Mouse (Mus musculus): ENCODE measurements around the gene Chil1. TPM values are rescaled to one million over a fixed set of nuclear protein-coding genes. Genes with fewer than 3 reads are reported as not detected.

The Chil1 gene
- polyA plus RNA-seq, 1 experiment from 2014 or later: 2.5 TPM

GRCm38 (mm10) chr1:134198197-134198995 is 16.4 kb downstream of the Chil1 start:
- Histone ChIP-seq H3K9ac (no peak overlapping the region), H3K36me3 (no peaks in the 10 kb centered on the region), H3K4me1 (peaks cover 7% of the 10 kb centered on the region), H3K4me2 (replicated peaks) (no peak overlapping the region), H3K27ac (no peak overlapping the region), H3K4me3 (no peak overlapping the region), H3K27me3 (replicated peaks) (no peaks in the 10 kb centered on the region), H3K9me3 (no peaks in the 10 kb centered on the region)
- ATAC-seq (ENCODE audit: low FRiP score, low read depth): no peak
- WGBS: 87% methylated on average over 12 of the region's 12 CpGs

DNA sequence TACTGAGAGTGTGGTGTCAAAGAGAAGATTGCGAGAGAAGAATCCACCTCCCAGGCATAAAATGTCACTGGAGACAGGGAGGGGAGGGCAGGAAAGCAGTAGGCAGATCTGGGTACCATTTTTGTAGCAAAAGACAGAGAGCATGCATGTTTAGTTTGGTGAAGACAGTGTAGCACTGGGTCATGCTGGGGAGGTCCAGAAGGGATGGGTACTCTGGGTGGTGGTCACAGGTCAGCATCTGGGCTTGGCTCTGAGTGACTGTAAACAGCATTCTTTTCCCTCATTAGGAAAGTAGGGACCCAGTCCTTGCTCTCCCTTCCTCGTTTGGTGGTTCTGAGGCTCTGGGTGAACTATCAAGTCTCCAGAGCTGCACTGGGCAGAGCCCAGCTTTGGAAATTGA is 18.5 kb downstream of the Chil1 start:
- Histone ChIP-seq H3K9ac (no peak overlapping the region), H3K27ac (no peak overlapping the region), H3K27me3 (replicated peaks) (no peaks in the 10 kb centered on the region), H3K4me3 (no peak overlapping the region), H3K9me3 (no peaks in the 10 kb centered on the region), H3K36me3 (no peaks in the 10 kb centered on the region), H3K4me2 (replicated peaks) (no peak overlapping the region), H3K4me1 (peaks cover 3% of the 10 kb centered on the region; the same call in 1 of the 2 replicates)
- ATAC-seq (ENCODE audit: low FRiP score, low read depth): no peak
- WGBS: 53% methylated on average over 2 of the region's 2 CpGs

DNA sequence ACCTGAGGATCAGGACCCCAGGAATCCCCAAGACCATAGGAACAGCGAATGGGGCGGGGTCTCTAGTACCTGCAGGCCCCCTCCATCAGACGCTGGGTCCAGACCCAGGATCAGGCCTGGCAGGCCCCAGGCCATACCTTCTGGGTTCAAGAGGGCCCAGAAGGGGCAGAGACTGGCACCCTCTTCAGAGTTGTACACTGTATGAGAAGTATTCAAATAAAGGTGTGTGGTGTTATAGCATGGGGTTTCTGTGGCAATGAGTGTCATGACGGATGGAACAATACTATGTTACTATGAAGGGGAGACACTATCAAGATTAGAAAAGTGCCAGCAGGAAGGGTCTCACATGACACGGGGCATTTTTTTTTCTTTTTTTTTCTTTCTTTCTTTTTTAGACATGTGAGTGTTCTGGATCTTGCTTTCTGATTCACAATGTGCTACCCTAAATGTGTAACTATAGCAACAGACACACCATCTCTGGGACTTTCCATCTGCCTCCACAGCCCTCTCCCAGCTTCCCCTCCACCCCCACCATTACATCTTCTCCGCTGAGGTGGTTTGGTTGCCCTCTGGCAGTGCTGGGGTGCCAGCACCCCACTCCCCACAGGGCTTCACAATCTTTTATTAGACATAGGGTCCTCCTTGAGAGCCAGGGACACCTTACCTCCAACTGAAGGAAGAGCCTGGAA is 19.2 kb downstream of the Chil1 start:
- Histone ChIP-seq H3K27me3 (replicated peaks) (no peaks in the 10 kb centered on the region), H3K27ac (no peak overlapping the region), H3K4me1 (no peaks in the 10 kb centered on the region), H3K4me2 (replicated peaks) (no peak overlapping the region), H3K4me3 (no peak overlapping the region), H3K9me3 (no peaks in the 10 kb centered on the region), H3K36me3 (no peaks in the 10 kb centered on the region), H3K9ac (no peak overlapping the region)
- ATAC-seq (ENCODE audit: low FRiP score, low read depth): no peak
- 87% methylated on average over 6 of the region's 6 CpGs for WGBS

- Histone ChIP-seq H3K4me3 (no peak overlapping the region), H3K4me1 (no peaks in the 10 kb centered on the region), H3K36me3 (no peaks in the 10 kb centered on the region), H3K9ac (no peak overlapping the region), H3K27me3 (replicated peaks) (no peaks in the 10 kb centered on the region), H3K4me2 (replicated peaks) (no peak overlapping the region), H3K9me3 (no peaks in the 10 kb centered on the region), H3K27ac (no peak overlapping the region)
- ATAC-seq (ENCODE audit: low FRiP score, low read depth): no peak
- WGBS: 31% methylated on average over 3 of the region's 3 CpGs
These were observed 19.9 kb downstream of the Chil1 start for GRCm38 (mm10) chr1:134201751-134202420.

- H3K4me2 ChIP-seq (replicated peaks): no peak overlapping the region
- no peaks in the 10 kb centered on the region for H3K36me3 ChIP-seq
- H3K4me1 ChIP-seq: no peaks in the 10 kb centered on the region
- H3K4me3 ChIP-seq: no peak overlapping the region
- 92% methylated on average over 13 of the region's 13 CpGs for WGBS
- H3K27ac ChIP-seq: no peak overlapping the region
- no peak overlapping the region for H3K9ac ChIP-seq
- H3K9me3 ChIP-seq: no peaks in the 10 kb centered on the region
- ATAC-seq (ENCODE audit: low FRiP score, low read depth): no peak
- H3K27me3 ChIP-seq (replicated peaks): no peaks in the 10 kb centered on the region
These were observed 22.3 kb downstream of the Chil1 start for GRCm38 (mm10) chr1:134204230-134204629.

GRCm38 (mm10) chr1:134205296-134206018 is 23.5 kb downstream of the Chil1 start:
- no peak for ATAC-seq (ENCODE audit: low FRiP score, low read depth)
- Histone ChIP-seq H3K36me3 (no peaks in the 10 kb centered on the region), H3K4me1 (no peaks in the 10 kb centered on the region), H3K27ac (no peak overlapping the region), H3K4me3 (no peak overlapping the region), H3K9me3 (no peaks in the 10 kb centered on the region), H3K4me2 (replicated peaks) (no peak overlapping the region), H3K27me3 (replicated peaks) (no peaks in the 10 kb centered on the region), H3K9ac (no peak overlapping the region)
- WGBS: 68% methylated on average over 9 of the region's 9 CpGs

- Histone ChIP-seq H3K27ac (no peak overlapping the region), H3K27me3 (replicated peaks) (no peaks in the 10 kb centered on the region), H3K9me3 (no peaks in the 10 kb centered on the region), H3K4me1 (0 out of 2 replicates have a peak, but pooled peaks cover 4% of the 10 kb centered on the region), H3K36me3 (no peaks in the 10 kb centered on the region), H3K4me2 (replicated peaks) (no peak overlapping the region), H3K9ac (no peak overlapping the region), H3K4me3 (no peak overlapping the region)
- no peak for ATAC-seq (ENCODE audit: low FRiP score, low read depth)
- 64% methylated on average over 5 of the region's 5 CpGs for WGBS
These were observed 24.1 kb downstream of the Chil1 start for GRCm38 (mm10) chr1:134206085-134206484.

DNA sequence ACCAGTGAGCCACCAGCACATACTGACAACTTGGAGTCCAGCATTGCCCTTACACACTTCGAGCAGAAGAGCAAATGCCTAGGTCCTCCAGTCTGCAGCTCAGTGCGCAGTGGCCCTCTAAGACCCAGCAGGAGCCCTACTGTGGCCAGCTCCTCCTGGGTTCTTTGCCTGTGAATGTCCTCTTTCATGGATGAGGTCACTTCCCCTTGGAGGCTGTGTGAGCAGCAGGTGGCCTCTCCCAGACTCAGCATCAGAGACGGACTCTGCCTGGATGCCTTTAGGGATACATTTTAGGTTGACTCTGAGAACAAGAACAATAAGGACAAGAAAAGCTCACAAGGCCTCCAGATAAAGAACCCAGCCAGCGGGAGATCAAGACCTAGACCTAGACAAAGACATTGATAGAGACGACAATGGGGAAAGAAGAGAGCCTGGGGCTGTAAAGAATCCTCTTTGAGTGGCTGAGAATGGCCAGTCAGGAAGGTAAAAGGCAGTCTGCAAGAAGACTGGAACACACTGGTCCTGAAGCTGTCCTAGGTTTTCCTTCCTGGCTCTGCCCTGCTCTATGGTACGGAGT is 28.3 kb downstream of the Chil1 start:
- Histone ChIP-seq H3K9ac (no peak overlapping the region), H3K27me3 (replicated peaks) (no peaks in the 10 kb centered on the region), H3K9me3 (no peaks in the 10 kb centered on the region), H3K4me1 (0 out of 2 replicates have a peak, but pooled peaks cover 6% of the 10 kb centered on the region), H3K4me2 (replicated peaks) (no peak overlapping the region), H3K4me3 (no peak overlapping the region), H3K36me3 (no peaks in the 10 kb centered on the region), H3K27ac (no peak overlapping the region)
- no peak for ATAC-seq (ENCODE audit: low FRiP score, low read depth)
- WGBS: 44% methylated on average over 6 of the region's 6 CpGs

DNA sequence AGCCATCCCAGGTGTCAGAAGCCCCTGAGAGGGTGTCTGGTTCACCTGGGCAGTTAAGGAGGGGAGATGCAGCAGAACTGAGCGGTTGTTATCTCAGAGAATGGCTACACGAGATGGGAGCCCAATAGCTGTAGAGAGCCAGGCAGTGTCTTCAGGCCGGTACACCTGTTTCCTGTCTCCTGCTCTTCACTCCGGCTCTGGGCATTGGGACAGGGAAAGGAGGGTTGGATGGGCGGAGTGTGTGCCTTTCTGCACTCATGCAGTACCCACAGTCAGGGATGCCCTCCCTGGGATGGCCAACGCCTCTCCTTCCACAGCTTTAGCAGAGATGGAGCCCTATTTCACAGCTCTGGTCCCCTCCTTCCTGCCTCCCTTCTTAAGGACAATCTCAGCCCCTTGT is 29.1 kb downstream of the Chil1 start:
- Histone ChIP-seq H3K27ac (no peak overlapping the region), H3K4me1 (peaks cover 11% of the 10 kb centered on the region), H3K27me3 (replicated peaks) (no peaks in the 10 kb centered on the region), H3K9me3 (no peaks in the 10 kb centered on the region), H3K36me3 (no peaks in the 10 kb centered on the region), H3K9ac (no peak overlapping the region), H3K4me3 (no peak overlapping the region), H3K4me2 (replicated peaks) (no peak overlapping the region)
- no peak for ATAC-seq (ENCODE audit: low FRiP score, low read depth)
- 75% methylated on average over 6 of the region's 6 CpGs for whole genome bisulfite sequencing

DNA sequence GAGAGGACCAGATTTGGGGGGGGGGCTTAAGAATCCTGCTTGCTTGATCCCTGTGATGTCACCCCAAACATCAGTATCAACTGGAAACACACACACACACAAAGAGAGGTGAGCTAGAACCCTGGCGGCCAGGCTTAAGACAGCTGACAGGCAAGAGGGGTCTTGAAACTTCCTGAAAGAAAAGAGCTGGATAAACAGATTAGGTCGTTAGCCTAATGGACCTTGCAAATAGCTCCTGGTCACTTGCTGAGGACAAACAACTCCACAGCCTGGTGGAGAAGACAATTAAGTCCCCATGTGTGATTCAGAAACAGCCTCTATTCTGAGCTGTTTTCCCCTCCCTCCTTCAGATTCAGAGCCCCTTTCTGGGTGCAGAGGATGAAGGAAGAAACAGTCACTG is 29.7 kb downstream of the Chil1 start:
- H3K9me3 ChIP-seq: no peaks in the 10 kb centered on the region
- 14% methylated on average over 2 of the region's 2 CpGs for WGBS
- H3K4me3 ChIP-seq: no peak overlapping the region
- H3K9ac ChIP-seq: no peak overlapping the region
- no peak for ATAC-seq (ENCODE audit: low FRiP score, low read depth)
- H3K27ac ChIP-seq: no peak overlapping the region
- H3K36me3 ChIP-seq: no peaks in the 10 kb centered on the region
- peaks cover 14% of the 10 kb centered on the region for H3K4me1 ChIP-seq
- H3K4me2 ChIP-seq (replicated peaks): no peak overlapping the region
- no peaks in the 10 kb centered on the region for H3K27me3 ChIP-seq (replicated peaks)

- ATAC-seq (ENCODE audit: low FRiP score, low read depth): no peak
These were observed 30.4 kb downstream of the Chil1 start for GRCm38 (mm10) chr1:134212351-134212750.

More at GRCm38 (mm10) chr1:134212351-134212750, 30.4 kb downstream of the Chil1 start:
- no peaks in the 10 kb centered on the region for H3K27me3 ChIP-seq (replicated peaks)
- H3K9ac ChIP-seq: no peak overlapping the region
- H3K36me3 ChIP-seq: no peaks in the 10 kb centered on the region
- peaks cover 14% of the 10 kb centered on the region for H3K4me1 ChIP-seq
- H3K9me3 ChIP-seq: no peaks in the 10 kb centered on the region
- no peak overlapping the region for H3K4me3 ChIP-seq
- H3K27ac ChIP-seq: no peak overlapping the region
- H3K4me2 ChIP-seq (replicated peaks): no peak overlapping the region
- WGBS: 78% methylated on average over 6 of the region's 6 CpGs

Measured in neural tube, embryonic 12.5 days (tissue).